In genomic region chr9:118813492-118813891, GRCm38 (mm10) we compare ENCODE assay signal across 32 mouse cellular contexts.
"Had no signal": no experiment of that assay in that cellular context is flagged by ENCODE, and none has a peak within 500 bp of the region (broad histone marks: within the 10 kb centered on the region; RNA-seq: fewer than 3 reads in every experiment).

No protein-coding gene starts in this region.

- H3K9ac ChIP-seq: limb, embryonic 12.5 days; limb, embryonic 13.5 days; limb, embryonic 15.5 days; liver, embryonic 12.5 days; liver, embryonic 13.5 days; liver, embryonic 14.5 days; liver, embryonic 15.5 days; liver, postnatal 0 days; lung, embryonic 14.5 days; lung, embryonic 15.5 days; midbrain, embryonic 12.5 days; midbrain, embryonic 13.5 days; midbrain, embryonic 15.5 days; neural tube, embryonic 12.5 days had no signal

- H3K4me1 ChIP-seq: liver, embryonic 12.5 days; liver, embryonic 13.5 days; liver, embryonic 15.5 days; megakaryocyte, embryonic 14.5 days; midbrain, embryonic 10.5 days; midbrain, embryonic 12.5 days; midbrain, embryonic 13.5 days; midbrain, embryonic 15.5 days had no signal

- H3K4me3 ChIP-seq: limb, embryonic 10.5 days; limb, embryonic 12.5 days; limb, embryonic 13.5 days; limb, embryonic 15.5 days; liver, embryonic 12.5 days; liver, embryonic 13.5 days; liver, embryonic 15.5 days; lung, embryonic 15.5 days; megakaryocyte, embryonic 14.5 days; midbrain, embryonic 10.5 days; midbrain, embryonic 12.5 days; midbrain, embryonic 13.5 days; midbrain, embryonic 15.5 days; myocyte; neural tube, embryonic 12.5 days had no signal

- H3K36me3 ChIP-seq: limb, embryonic 15.5 days; liver, embryonic 12.5 days; liver, embryonic 13.5 days; liver, embryonic 15.5 days; lung, embryonic 15.5 days; midbrain, embryonic 10.5 days; midbrain, embryonic 12.5 days; midbrain, embryonic 13.5 days; midbrain, embryonic 15.5 days; neural tube, embryonic 12.5 days had no signal

- H3K27me3 ChIP-seq: limb, embryonic 12.5 days; limb, embryonic 13.5 days; limb, embryonic 15.5 days; liver, embryonic 12.5 days; liver, embryonic 13.5 days; liver, embryonic 15.5 days; lung, embryonic 15.5 days; midbrain, embryonic 12.5 days; midbrain, embryonic 13.5 days; midbrain, embryonic 15.5 days; neural tube, embryonic 12.5 days had no signal

- H3K27ac ChIP-seq: limb, embryonic 10.5 days; limb, embryonic 12.5 days; limb, embryonic 13.5 days; limb, embryonic 15.5 days; liver, embryonic 12.5 days; liver, embryonic 13.5 days; liver, embryonic 14.5 days; liver, embryonic 15.5 days; lung, embryonic 15.5 days; macrophage; midbrain, embryonic 10.5 days; midbrain, embryonic 12.5 days; midbrain, embryonic 13.5 days; midbrain, embryonic 15.5 days; neural tube, embryonic 12.5 days had no signal

- H3K4me2 ChIP-seq: limb, embryonic 12.5 days; limb, embryonic 13.5 days; limb, embryonic 15.5 days; liver, embryonic 11.5 days; liver, embryonic 12.5 days; liver, embryonic 13.5 days; liver, embryonic 15.5 days; lung, embryonic 14.5 days; lung, embryonic 15.5 days; midbrain, embryonic 11.5 days; midbrain, embryonic 12.5 days; midbrain, embryonic 13.5 days; midbrain, embryonic 15.5 days; neural tube, embryonic 12.5 days had no signal

- H3K9me3 ChIP-seq: limb, embryonic 10.5 days; limb, embryonic 15.5 days; liver, embryonic 12.5 days; liver, embryonic 13.5 days; liver, embryonic 15.5 days; lung, embryonic 15.5 days; midbrain, embryonic 12.5 days; midbrain, embryonic 13.5 days; midbrain, embryonic 15.5 days; neural tube, embryonic 12.5 days had no signal

- ATAC-seq: liver, embryonic 12.5 days; liver, postnatal 0 days; lung, postnatal 0 days; midbrain, embryonic 13.5 days; midbrain, embryonic 15.5 days; midbrain, embryonic 16.5 days had no signal

- DNase-seq: left cerebral cortex, postnatal 4 days; liver; liver, embryonic 13.5 days; liver, postnatal 0 days; lung, adult 18-20 months; lung, adult 2 months; lung, embryonic 14.5 days; lung, postnatal 10 days; lung, postnatal 14 days; lung, postnatal 36 days; lung, postnatal 4 days; midbrain, embryonic 14.5 days had no signal
